Mouse (Mus musculus): ENCODE measurements around the gene Tfap2e. TPM values are rescaled to one million over a fixed set of nuclear protein-coding genes. Genes with fewer than 3 reads are reported as not detected.

The Tfap2e gene
- polyA plus RNA-seq, 1 experiment from 2014 or later = 0.32 TPM

DNA sequence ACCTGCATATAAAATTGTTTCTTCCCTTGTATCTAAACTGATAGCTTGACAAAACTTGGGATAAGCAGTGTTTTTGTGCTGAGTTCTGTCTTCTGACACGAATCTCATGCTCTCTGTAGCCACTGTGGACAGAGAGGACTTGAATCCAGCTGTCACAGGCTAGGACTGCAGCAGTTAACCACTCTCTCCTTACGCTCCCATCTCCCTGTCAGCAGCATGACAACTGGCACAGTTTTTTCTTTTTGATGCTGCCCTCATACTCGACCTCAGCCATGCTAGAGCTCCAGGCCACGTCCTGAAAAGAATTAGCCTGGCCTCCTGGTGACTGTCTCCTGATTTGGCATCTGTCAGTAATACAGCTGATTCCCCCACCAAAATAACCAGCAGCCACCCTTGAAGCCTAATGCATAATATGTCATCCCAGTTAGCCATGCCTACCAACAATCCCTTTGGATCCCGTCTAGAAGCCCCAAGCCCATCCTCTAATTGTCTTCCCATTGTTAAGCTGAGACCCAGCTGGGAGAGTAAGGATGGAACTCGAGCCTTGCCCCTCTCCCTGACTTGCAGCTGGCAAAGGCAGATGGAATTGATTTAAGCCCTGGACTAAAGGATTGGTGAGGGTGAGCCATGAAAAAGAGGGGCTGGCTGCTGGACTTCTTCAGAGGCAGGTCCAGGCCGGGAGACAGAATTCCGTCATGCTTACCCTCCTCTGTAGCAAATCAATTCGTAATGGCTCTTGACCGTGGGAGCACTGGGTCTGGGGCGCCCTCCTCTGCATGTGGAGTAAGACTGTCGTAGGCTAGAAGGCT lies 29.2 kb downstream of the Tfap2e start:
- no peak overlapping the region for H3K4me3 ChIP-seq (ENCODE audit: low read depth, low read length)
- H3K27me3 ChIP-seq (ENCODE audit: control insufficient read depth, insufficient read depth, low read length) = no peaks in the 10 kb centered on the region
- H3K9ac ChIP-seq (ENCODE audit: low read length) = no peak overlapping the region
- H3K4me2 ChIP-seq (ENCODE audit: low read depth, low read length, severe bottlenecking) = no peak overlapping the region
- WGBS = 63% methylated on average over 12 of the region's 12 CpGs
- H3K27ac ChIP-seq (ENCODE audit: low read depth, low read length) = no peak overlapping the region
- peaks cover 5% of the 10 kb centered on the region; the same call in 1 of the 2 replicates for H3K36me3 ChIP-seq (ENCODE audit: control insufficient read depth, insufficient read depth, low read length)
- no peak for DNase-seq (ENCODE audit: low spot score)
- H3K9me3 ChIP-seq (ENCODE audit: control insufficient read depth, low read length) = no peaks in the 10 kb centered on the region
- no peak for ATAC-seq (replicated peaks; ENCODE audit: low FRiP score)
- no peaks in the 10 kb centered on the region for H3K4me1 ChIP-seq (replicated peaks; ENCODE audit: control insufficient read depth, insufficient read depth, low read length)

DNA sequence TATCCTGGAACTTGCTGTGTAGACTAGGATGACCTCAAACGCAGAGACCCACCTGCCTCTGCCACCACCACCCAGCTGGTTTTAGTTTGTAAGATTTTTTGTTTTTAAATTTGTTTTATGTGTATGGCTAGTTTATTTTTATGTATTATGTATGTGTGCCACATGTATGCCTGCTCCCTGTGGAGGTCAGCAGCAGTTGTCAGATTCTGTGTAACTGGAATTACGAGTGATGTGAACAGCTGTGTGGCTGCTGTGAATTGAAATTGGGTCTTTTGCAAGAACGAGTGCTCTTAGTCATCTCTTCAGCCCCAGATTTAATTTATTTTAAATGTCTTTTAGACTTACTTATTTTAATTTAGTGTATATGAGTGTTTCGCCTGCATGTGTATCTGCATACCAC lies 39.1 kb downstream of the Tfap2e start:
- H3K27ac ChIP-seq (ENCODE audit: low read depth, low read length) = no peak overlapping the region
- no peaks in the 10 kb centered on the region for H3K27me3 ChIP-seq (ENCODE audit: control insufficient read depth, insufficient read depth, low read length)
- H3K4me3 ChIP-seq (ENCODE audit: low read depth, low read length) = no peak overlapping the region
- H3K4me1 ChIP-seq (replicated peaks; ENCODE audit: control insufficient read depth, insufficient read depth, low read length) = no peaks in the 10 kb centered on the region
- ATAC-seq (replicated peaks; ENCODE audit: low FRiP score) (no peak), DNase-seq (ENCODE audit: low spot score) (no peak)
- H3K9me3 ChIP-seq (ENCODE audit: control insufficient read depth, low read length) = no peaks in the 10 kb centered on the region
- H3K4me2 ChIP-seq (ENCODE audit: low read depth, low read length, severe bottlenecking) = no peak overlapping the region
- H3K36me3 ChIP-seq (ENCODE audit: control insufficient read depth, insufficient read depth, low read length) = no peaks in the 10 kb centered on the region
- WGBS = 94% methylated on average over 4 of the region's 4 CpGs
- no peak overlapping the region for H3K9ac ChIP-seq (ENCODE audit: low read length)

DNA sequence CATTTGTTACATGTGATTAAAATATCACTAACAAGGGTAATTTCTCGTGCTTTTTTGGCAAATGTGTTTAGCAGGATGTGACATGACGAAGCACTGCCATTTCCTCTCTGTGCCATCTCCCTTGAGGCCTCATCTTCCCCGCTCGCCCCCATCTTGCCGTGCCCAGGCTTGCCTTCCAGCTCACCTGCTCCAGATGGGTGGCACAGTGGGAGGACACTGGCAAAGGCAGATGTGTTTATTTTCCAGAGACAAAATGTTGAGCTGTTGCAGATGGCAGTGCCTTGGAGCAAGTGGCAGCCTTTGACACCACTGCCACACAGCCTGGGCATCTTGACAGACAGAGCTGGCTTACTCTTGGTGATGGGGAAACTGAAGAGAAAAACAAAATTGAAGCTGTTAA lies 43.0 kb downstream of the Tfap2e start:
- Histone ChIP-seq H3K9me3 (ENCODE audit: control insufficient read depth, low read length) (no peaks in the 10 kb centered on the region), H3K4me3 (ENCODE audit: low read depth, low read length) (no peak overlapping the region), H3K27ac (ENCODE audit: low read depth, low read length) (no peak overlapping the region), H3K9ac (ENCODE audit: low read length) (no peak overlapping the region), H3K27me3 (ENCODE audit: control insufficient read depth, insufficient read depth, low read length) (no peaks in the 10 kb centered on the region), H3K4me1 (replicated peaks; ENCODE audit: control insufficient read depth, insufficient read depth, low read length) (no peaks in the 10 kb centered on the region), H3K4me2 (ENCODE audit: low read depth, low read length, severe bottlenecking) (no peak overlapping the region), H3K36me3 (ENCODE audit: control insufficient read depth, insufficient read depth, low read length) (peaks cover 3% of the 10 kb centered on the region)
- no peak for ATAC-seq (replicated peaks; ENCODE audit: low FRiP score)
- WGBS = 87% methylated on average over 5 of the region's 5 CpGs
- DNase-seq (ENCODE audit: low spot score) = no peak

DNA sequence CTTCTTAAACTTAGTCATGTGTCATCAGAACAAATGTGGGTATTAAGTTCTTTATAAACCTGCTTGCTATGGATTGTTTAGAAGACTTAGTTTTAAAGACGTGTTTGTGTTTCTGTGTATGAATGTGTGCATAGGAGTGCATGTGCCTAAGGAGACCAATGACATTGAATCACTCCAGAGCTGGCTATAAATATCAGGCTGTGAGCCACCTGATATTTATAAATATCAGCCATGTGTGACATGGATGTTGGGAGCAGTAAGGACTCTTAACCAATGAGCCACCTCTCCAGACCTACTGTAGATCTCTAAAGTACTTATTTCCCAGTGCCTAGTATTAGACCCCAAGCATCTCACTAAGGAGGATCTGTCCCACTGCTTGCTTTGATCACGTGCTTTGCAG lies 46.6 kb downstream of the Tfap2e start:
- DNase-seq (ENCODE audit: low spot score) = no peak
- Histone ChIP-seq H3K4me3 (ENCODE audit: low read depth, low read length) (no peak overlapping the region), H3K9ac (ENCODE audit: low read length) (no peak overlapping the region), H3K4me2 (ENCODE audit: low read depth, low read length, severe bottlenecking) (no peak overlapping the region), H3K4me1 (replicated peaks; ENCODE audit: control insufficient read depth, insufficient read depth, low read length) (no peaks in the 10 kb centered on the region), H3K36me3 (ENCODE audit: control insufficient read depth, insufficient read depth, low read length) (peaks cover 14% of the 10 kb centered on the region), H3K9me3 (ENCODE audit: control insufficient read depth, low read length) (no peaks in the 10 kb centered on the region), H3K27ac (ENCODE audit: low read depth, low read length) (no peak overlapping the region), H3K27me3 (ENCODE audit: control insufficient read depth, insufficient read depth, low read length) (no peaks in the 10 kb centered on the region)
- 86% methylated on average over 2 of the region's 2 CpGs for whole genome bisulfite sequencing
- ATAC-seq (replicated peaks; ENCODE audit: low FRiP score) = no peak

DNA sequence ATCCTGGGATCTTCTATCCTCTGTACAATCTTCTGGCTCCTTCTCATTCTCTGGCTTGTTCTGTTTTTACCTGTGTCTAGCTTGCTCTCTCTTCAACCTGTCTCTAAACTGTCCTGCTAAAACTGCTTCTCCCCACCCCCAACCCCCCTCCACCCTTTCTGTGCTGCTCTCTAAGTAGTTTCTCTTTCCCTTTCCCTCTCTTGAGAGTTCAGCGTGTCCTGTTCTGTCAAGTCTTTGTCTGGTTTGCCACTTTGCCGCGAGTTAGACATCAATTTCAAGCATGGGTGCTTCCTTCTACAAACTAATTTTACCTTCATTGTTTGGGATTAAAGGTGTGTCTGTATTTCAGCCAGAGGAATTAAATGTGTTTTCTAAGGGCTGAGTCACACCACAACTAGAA lies 53.0 kb downstream of the Tfap2e start:
- Histone ChIP-seq H3K9me3 (ENCODE audit: control insufficient read depth, low read length) (no peaks in the 10 kb centered on the region), H3K4me3 (ENCODE audit: low read depth, low read length) (no peak overlapping the region), H3K9ac (ENCODE audit: low read length) (no peak overlapping the region), H3K36me3 (ENCODE audit: control insufficient read depth, insufficient read depth, low read length) (peaks cover 12% of the 10 kb centered on the region), H3K27ac (ENCODE audit: low read depth, low read length) (no peak overlapping the region), H3K4me1 (replicated peaks; ENCODE audit: control insufficient read depth, insufficient read depth, low read length) (0 out of 2 replicates have a peak, but pooled peaks cover 3% of the 10 kb centered on the region), H3K27me3 (ENCODE audit: control insufficient read depth, insufficient read depth, low read length) (no peaks in the 10 kb centered on the region), H3K4me2 (ENCODE audit: low read depth, low read length, severe bottlenecking) (no peak overlapping the region)
- no peak for ATAC-seq (replicated peaks; ENCODE audit: low FRiP score)
- 47% methylated on average over 3 of the region's 3 CpGs for WGBS
- DNase-seq (ENCODE audit: low spot score) = no peak

DNA sequence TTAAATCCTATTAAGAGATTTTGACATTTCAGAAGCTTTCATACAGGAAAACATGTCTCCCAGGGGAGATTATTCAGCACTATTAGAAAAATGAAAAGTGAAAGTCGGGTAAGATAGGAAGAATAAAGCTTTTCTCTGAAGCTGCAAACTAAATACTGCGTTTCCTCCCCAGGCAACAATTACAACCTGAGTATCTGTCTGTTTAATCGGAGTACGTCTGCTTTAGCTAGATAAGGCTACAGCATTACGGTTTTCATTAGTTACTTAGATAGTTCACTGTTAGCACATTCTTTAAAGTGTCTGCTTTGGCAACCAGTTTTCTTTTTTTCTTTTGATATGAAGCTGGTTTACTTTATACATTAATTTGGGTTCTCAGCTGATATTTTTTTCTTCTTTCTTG lies 53.7 kb downstream of the Tfap2e start:
- H3K9me3 ChIP-seq (ENCODE audit: control insufficient read depth, low read length) = no peaks in the 10 kb centered on the region
- WGBS = 91% methylated on average over 5 of the region's 5 CpGs
- no peak overlapping the region for H3K4me3 ChIP-seq (ENCODE audit: low read depth, low read length)
- DNase-seq (ENCODE audit: low spot score) (no peak), ATAC-seq (replicated peaks; ENCODE audit: low FRiP score) (no peak)
- 0 out of 2 replicates have a peak, but pooled peaks cover 3% of the 10 kb centered on the region for H3K4me1 ChIP-seq (replicated peaks; ENCODE audit: control insufficient read depth, insufficient read depth, low read length)
- H3K9ac ChIP-seq (ENCODE audit: low read length) = no peak overlapping the region
- H3K27ac ChIP-seq (ENCODE audit: low read depth, low read length) = no peak overlapping the region
- peaks cover 10% of the 10 kb centered on the region; the same call in 1 of the 2 replicates for H3K36me3 ChIP-seq (ENCODE audit: control insufficient read depth, insufficient read depth, low read length)
- no peaks in the 10 kb centered on the region for H3K27me3 ChIP-seq (ENCODE audit: control insufficient read depth, insufficient read depth, low read length)
- no peak overlapping the region for H3K4me2 ChIP-seq (ENCODE audit: low read depth, low read length, severe bottlenecking)

DNA sequence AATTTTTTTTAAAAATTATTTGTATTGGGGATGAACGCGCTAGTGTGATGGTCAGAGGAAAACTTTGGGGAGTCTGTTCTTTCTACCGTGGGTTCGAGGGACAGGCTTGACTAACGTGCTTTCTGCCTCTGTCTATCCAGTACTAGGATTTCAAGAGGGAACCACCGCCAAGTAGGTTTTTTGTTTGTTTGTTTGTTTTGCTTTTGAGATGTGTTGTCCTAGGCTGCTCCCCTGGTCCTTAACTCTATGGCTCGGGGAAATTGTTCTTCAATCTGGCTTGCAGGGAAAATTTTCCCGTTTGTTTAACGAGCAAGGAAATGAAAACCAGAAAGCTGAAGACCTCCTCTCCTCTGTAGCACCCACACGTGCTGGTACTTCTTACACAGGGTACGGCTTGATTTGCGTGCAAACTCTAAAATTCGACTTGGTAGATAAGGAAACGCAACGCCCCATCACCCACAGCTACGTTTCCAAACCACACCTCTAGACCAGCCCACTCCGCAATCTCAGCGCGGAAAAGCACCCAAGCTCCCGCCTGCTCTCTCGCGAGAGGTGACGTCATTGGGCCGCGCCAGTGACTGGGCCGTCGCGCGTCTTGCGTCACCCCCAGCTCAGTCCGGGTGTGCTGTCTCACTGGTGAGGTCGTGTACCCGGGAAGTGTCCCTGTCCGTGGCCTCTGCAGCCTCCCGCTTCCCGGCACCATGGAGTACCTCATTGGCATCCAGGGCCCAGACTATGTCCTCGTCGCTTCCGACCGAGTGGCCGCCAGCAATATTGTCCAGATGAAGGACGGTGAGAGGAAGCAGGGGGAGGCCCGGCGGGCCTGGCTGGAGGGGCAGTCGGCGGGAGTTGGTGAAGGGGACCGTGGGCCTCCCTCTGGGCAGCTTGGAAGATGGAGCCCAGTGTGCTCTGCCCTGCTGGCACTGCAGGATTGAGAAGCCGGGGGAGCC lies 58.7 kb downstream of the Tfap2e start, which contains the start of gene Psmb2:
Gene Psmb2 (plus strand): TSS at position 577 of the 950 bp plus-strand sequence.
- Histone ChIP-seq H3K4me3 (ENCODE audit: low read depth, low read length) (peak within 1 kb of the TSS; percentile 99), H3K4me1 (replicated peaks; ENCODE audit: control insufficient read depth, insufficient read depth, low read length) (0 out of 2 replicates have a peak, but pooled peaks cover 3% of the 10 kb centered on the region), H3K27ac (ENCODE audit: low read depth, low read length) (0 out of 2 replicates have a peak within 1 kb of the TSS, but pooled peaks have one; percentile 46), H3K27me3 (ENCODE audit: control insufficient read depth, insufficient read depth, low read length) (no peaks in the 10 kb centered on the region), H3K9me3 (ENCODE audit: control insufficient read depth, low read length) (no peaks in the 10 kb centered on the region), H3K36me3 (ENCODE audit: control insufficient read depth, insufficient read depth, low read length) (no peaks in the 10 kb centered on the region), H3K4me2 (ENCODE audit: low read depth, low read length, severe bottlenecking) (peak within 1 kb of the TSS; percentile 61), H3K9ac (ENCODE audit: low read length) (peak within 1 kb of the TSS; percentile 94)
- 4% methylated on average over 48 of the region's 48 CpGs for WGBS
- DNase-seq (ENCODE audit: low spot score) (peak; percentile 100), ATAC-seq (replicated peaks; ENCODE audit: low FRiP score) (peak; percentile 97)

DNA sequence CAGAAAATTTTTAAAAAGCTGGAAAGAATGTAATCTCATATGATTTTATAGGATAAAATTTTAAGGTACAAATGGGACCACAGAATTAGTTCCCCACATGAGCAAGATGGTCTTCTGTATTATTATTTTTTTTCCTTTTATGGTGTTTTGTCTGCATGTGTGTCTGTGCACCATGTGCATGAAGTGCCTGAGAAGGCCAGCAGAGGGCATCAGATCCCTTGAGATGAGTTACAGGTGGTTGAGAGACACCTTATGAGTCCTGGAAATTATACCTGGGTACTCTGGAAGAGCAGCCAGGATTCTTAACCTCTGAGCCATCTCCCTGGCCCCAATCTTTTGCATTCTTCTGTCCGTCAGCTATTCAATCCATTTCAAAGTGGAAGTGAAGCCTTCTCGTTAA lies 69.0 kb downstream of the Tfap2e start:
- Histone ChIP-seq H3K27me3 (ENCODE audit: control insufficient read depth, insufficient read depth, low read length) (no peaks in the 10 kb centered on the region), H3K36me3 (ENCODE audit: control insufficient read depth, insufficient read depth, low read length) (no peaks in the 10 kb centered on the region), H3K4me1 (replicated peaks; ENCODE audit: control insufficient read depth, insufficient read depth, low read length) (no peaks in the 10 kb centered on the region), H3K4me3 (ENCODE audit: low read depth, low read length) (no peak overlapping the region), H3K9me3 (ENCODE audit: control insufficient read depth, low read length) (no peaks in the 10 kb centered on the region), H3K27ac (ENCODE audit: low read depth, low read length) (no peak overlapping the region), H3K4me2 (ENCODE audit: low read depth, low read length, severe bottlenecking) (no peak overlapping the region), H3K9ac (ENCODE audit: low read length) (no peak overlapping the region)
- ATAC-seq (replicated peaks; ENCODE audit: low FRiP score) = no peak
- DNase-seq (ENCODE audit: low spot score) = no peak
- WGBS = 84% methylated on average over 2 of the region's 2 CpGs

Measured in forebrain, embryonic 11.5 days (tissue).